Mouse (Mus musculus): Measurements from ENCODE around the gene Rasgrf1.

- TF ChIP-seq GATA1 (IDR thresholded peaks at IDR 0.05; ENCODE audit: low read length) (no peak), TAL1 (IDR thresholded peaks at IDR 0.05; ENCODE audit: low read length) (no peak)
These were observed 44.0 kb downstream of the Rasgrf1 start for GRCm38 (mm10) chr9:89953596-89954215.

Data from erythroblast, embryonic 14.5 days (primary cell).